Mouse (Mus musculus) heart, embryonic 13.5 days (tissue): ENCODE results near the gene Uap1. TPM values are rescaled to one million over a fixed set of nuclear protein-coding genes. Genes with fewer than 3 reads are reported as not detected.
"Not testable (repeated sequence)": the region's sequence is repeated elsewhere in the genome, so short reads cannot be mapped to it uniquely, and the experiment has no call there.

ENCODE experiments used
- ATAC-seq: fragments of 200-750 bp; cut with Nextera tagmentation; 2 replicates; pipeline ENCODE4 v1.8.0; 2017; ENCODE audit warnings: moderate TSS enrichment; ENCODE audit not compliant: insufficient number of reproducible peaks, low FRiP score, low TSS enrichment; ENCODE audit errors: extremely low read depth
- H3K27ac ChIP-seq: fragments of 300-500 bp; sonication (generic); replicated peaks from 2 replicates; pipeline ENCODE4 v1.5.1; 2015; ENCODE audit warnings: moderate library complexity, mild to moderate bottlenecking, inconsistent platforms
- H3K27me3 ChIP-seq: fragments of 300-500 bp; sonication (generic); replicated peaks from 2 replicates; pipeline ENCODE4 v1.6.1; 2015; ENCODE audit warnings: mild to moderate bottlenecking, inconsistent platforms
- H3K36me3 ChIP-seq: fragments of 300-500 bp; sonication (generic); 2 replicates; pipeline ENCODE4 v1.6.1; 2015; ENCODE audit warnings: mild to moderate bottlenecking, inconsistent platforms
- H3K4me1 ChIP-seq: fragments of 300-500 bp; sonication (generic); 2 replicates; pipeline ENCODE4 v1.6.1; 2015; ENCODE audit warnings: inconsistent platforms
- H3K4me2 ChIP-seq: fragments of 300-500 bp; sonication (generic); 2 replicates; pipeline ENCODE4 v1.6.1; 2015; ENCODE audit warnings: inconsistent platforms, mild to moderate bottlenecking, moderate library complexity
- H3K4me3 ChIP-seq: fragments of 300-500 bp; sonication (generic); 2 replicates; pipeline ENCODE4 v1.5.1; 2015; ENCODE audit warnings: moderate library complexity, mild to moderate bottlenecking, inconsistent platforms
- H3K9ac ChIP-seq: fragments of 300-500 bp; sonication (generic); 2 replicates; pipeline ENCODE4 v1.6.1; 2015; ENCODE audit warnings: inconsistent platforms, mild to moderate bottlenecking, moderate library complexity
- H3K9me3 ChIP-seq: fragments of 300-500 bp; sonication (generic); 2 replicates; pipeline ENCODE4 v1.6.1; 2016; ENCODE audit warnings: inconsistent platforms
- WGBS: fragments of 180-500 bp; shearing (Covaris S2); methylation state at CpG from one replicate; pipeline ENCODE4 v1.1.7; 2015; ENCODE audit warnings: mixed read lengths; 5-methylcytosine and 5-hydroxymethylcytosine counted together
- polyA plus RNA-seq: library from polyadenylated mRNA; unstranded; fragments of >200 nt; fragmentation: Nextera tagmentation; extraction: Ambion mirVana; gene quantifications from 2 replicates; pipeline ENCODE4 v1.2.1, GENCODE M21; 2015

The Uap1 gene
- polyA plus RNA-seq, 1 experiment from 2014 or later, result 42.4 TPM

DNA sequence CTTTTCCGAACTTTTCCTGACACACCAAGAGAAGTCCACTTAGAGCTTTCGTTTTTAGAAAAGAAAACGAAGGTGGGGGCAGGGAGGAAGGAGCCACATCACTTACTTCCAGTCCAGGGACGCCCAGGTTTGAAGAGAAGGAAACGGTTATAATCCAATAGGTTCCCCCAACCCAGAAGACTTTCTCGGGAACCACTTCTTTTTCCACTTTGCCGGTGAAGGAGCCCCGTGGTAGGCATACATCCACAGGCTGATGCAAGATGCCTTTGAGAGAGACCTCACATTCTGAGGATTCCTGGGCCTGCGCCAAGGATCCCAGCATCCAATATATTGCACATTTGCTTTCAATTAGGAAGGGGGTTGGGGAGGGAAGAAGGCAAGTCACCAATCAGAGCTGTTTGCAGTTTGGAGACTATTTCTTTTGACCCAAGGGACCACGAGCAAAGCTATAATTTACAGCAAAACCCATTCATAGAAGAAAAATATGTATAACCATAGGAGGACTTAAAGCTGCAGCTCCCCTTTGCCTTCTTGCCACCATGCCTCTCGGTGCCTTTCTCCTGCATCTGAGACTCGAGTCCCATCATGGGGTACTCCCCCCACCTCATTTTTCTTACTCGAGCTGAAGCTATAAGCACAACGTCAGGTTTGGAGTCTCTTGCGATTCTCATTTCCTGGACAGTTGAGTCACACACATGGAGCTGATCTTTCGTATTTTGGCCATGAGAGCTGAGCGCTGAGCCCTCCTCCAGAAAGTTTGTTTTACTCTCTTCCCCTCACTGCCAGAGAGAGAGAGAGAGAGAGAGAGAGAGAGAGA is 64.0 kb downstream of the Uap1 start, which contains the start of gene Ddr2:
Gene Ddr2 (minus strand): TSS at position 247 of the 817 bp plus-strand sequence.
- no peak for ATAC-seq
- no peaks in the 10 kb centered on the region for H3K27me3 ChIP-seq
- H3K9ac ChIP-seq, result peak within 1 kb of the TSS; percentile 63
- H3K36me3 ChIP-seq, result no peaks in the 10 kb centered on the region
- 51% methylated on average over 17 of the region's 17 CpGs for WGBS
- peaks cover 9% of the 10 kb centered on the region for H3K4me1 ChIP-seq
- no peaks in the 10 kb centered on the region for H3K9me3 ChIP-seq
- peak within 1 kb of the TSS; percentile 75 for H3K27ac ChIP-seq
- H3K4me2 ChIP-seq, result peak within 1 kb of the TSS; percentile 59
- peak within 1 kb of the TSS; percentile 46 for H3K4me3 ChIP-seq

DNA sequence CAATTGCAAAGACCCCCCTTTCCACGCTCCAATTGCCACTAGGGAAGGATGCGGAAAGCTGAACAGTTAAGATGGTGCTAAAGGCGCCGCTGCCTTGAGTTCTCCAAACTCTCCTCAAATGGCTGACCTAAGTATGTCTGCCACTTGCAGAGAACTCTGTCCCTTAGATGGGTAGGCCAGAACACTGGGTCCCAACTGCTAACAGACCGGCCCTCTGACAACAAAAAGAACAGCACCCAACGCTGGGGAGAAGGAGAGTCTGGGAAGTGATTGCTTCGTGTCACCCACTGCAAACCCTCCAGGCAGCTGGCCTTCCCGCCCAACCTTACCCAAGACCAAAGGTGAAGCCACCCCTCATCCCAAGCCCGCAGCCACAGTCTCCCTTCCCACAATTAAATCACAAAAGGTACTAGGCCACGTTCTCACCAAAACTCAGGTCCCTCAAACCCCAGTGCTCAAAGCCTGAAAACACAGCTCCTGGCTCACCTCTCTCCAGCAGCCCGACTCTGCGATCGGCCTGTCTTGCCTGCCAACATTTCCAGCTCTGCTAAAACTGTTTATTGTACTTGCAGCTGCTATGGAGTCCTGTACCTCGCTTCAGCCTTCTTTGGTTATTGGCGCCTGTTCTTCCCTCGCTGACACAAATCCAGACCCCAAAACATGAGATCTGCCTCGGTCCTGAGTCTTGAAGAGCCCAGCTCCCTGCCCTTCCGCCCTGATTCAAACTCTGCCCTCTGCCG is 64.8 kb downstream of the Uap1 start:
- Histone ChIP-seq H3K4me3 (peak overlapping the region; percentile 46), H3K9me3 (no peaks in the 10 kb centered on the region), H3K27me3 (no peaks in the 10 kb centered on the region), H3K4me2 (peak overlapping the region; percentile 59), H3K27ac (peak overlapping the region; percentile 75), H3K36me3 (no peaks in the 10 kb centered on the region), H3K9ac (peak overlapping the region; percentile 63), H3K4me1 (peaks cover 9% of the 10 kb centered on the region)
- no peak for ATAC-seq
- 75% methylated on average over 19 of the region's 19 CpGs for WGBS

DNA sequence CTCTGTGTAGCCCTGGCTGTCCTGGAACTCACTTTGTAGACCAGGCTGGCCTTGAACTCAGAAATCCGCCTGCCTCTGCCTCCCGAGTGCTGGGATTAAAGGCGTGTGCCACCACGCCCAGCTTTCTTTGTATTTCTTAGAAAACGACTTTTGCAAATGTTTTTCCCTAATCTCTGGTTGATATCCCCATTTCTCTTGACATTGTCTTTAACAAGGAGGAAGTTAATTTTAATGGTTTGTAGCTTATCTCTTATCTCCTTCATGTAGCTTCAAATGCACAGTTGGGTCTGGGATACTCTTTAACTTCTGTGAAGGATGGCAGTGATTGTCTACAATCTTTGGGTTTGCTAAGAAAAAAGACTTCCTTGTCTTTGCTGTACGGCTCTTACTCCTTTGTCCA is 71.9 kb downstream of the Uap1 start:
- H3K27me3 ChIP-seq, H3K27ac ChIP-seq: not testable (repeated sequence)
- 79% methylated on average over 6 of the region's 6 CpGs for WGBS

More for the DNA sequence above, 71.9 kb downstream of the Uap1 start:
- H3K4me3 ChIP-seq, ATAC-seq, H3K4me1 ChIP-seq, H3K4me2 ChIP-seq, H3K9me3 ChIP-seq, H3K9ac ChIP-seq, H3K36me3 ChIP-seq: not testable (repeated sequence)

Other genes with a start within 250 kb of the Uap1 start
- gene Ccdc190, start 246.3 kb downstream of the Uap1 start, polyA plus RNA-seq, result not detected in 2 replicates
- 21.0 and 23.1 TPM in 2 replicates for gene Hsd17b7, start 205.7 kb downstream of the Uap1 start, polyA plus RNA-seq
- gene Ddr2, start 64.2 kb downstream of the Uap1 start, polyA plus RNA-seq, result 9.1 and 11.2 TPM in 2 replicates
- gene Uhmk1, start 40.4 kb upstream of the Uap1 start, polyA plus RNA-seq, result 5.1 and 5.2 TPM in 2 replicates
- gene Sh2d1b2, start 57.8 kb upstream of the Uap1 start, polyA plus RNA-seq, result not detected in 2 replicates
- gene Sh2d1b1, start 102.4 kb upstream of the Uap1 start, polyA plus RNA-seq, result 0.05 TPM in 1 of 2 replicates, not detected in the other
- 4.8 and 5.6 TPM in 2 replicates for gene Gm7694, start 131.4 kb upstream of the Uap1 start, polyA plus RNA-seq
- 1.1 and 1.7 TPM in 2 replicates for gene Spata46, start 133.8 kb upstream of the Uap1 start, polyA plus RNA-seq